Mouse (Mus musculus): ENCODE data around the gene Atp5d.

DNA sequence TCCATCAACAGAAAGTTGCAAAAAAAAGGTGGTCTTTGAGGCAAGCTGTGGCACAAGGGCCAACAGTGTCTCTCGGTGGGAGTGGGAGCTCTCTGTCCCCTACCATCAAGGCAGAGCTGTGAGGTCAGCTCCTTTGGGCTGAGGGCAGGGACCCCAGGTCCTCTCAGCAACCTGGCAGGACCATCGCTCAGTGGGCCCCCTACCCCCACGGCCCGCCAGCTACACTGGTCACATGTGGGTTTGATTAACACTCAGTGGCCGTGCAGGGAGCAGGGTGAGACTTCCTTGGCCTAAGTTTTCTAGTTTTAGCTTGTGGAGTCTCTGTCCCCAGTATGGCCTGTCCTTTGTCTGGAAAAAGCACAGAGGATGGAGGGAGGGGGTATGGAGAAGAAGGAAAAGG is 42.4 kb downstream of the Atp5d start:
- TF ChIP-seq CTCF (conservative IDR thresholded peaks at IDR 0.05; ENCODE audit: low read length) (no peak), NANOG (IDR thresholded peaks at IDR 0.05; ENCODE audit: borderline replicate concordance, low read length) (no peak), POU5F1 (IDR thresholded peaks at IDR 0.05; ENCODE audit: borderline replicate concordance, low read length) (no peak)

Data from E14TG2a.4 (cell line).